Mouse (Mus musculus): ENCODE results near the gene Nos3.

GRCm38 (mm10) chr5:24389011-24389657, 24.5 kb downstream of the Nos3 start:
- TF ChIP-seq CTCF (IDR thresholded peaks at IDR 0.05; ENCODE audit: insufficient read depth, low read length) (no peak), POLR2A (IDR thresholded peaks at IDR 0.05; ENCODE audit: borderline replicate concordance, extremely low read depth, low read depth, low read length) (no peak)

Data from lung, adult 2 months (tissue).